Comparison of ENCODE assay signal across 24 mouse cellular contexts in genomic region chr11:55062856-55063255, GRCm38 (mm10). TPM values are rescaled to one million over a fixed set of nuclear protein-coding genes. Genes with fewer than 3 reads are reported as not detected.
A peak's percentile ranks its signal among the peaks of the same experiment; 100 is the strongest.
DNase-seq lines count a peak whose midpoint lies in the region; ATAC-seq and TF ChIP-seq lines count a peak whose summit lies in the region.
"Had no signal": no experiment of that assay in that cellular context is flagged by ENCODE, and none has a peak within 500 bp of the region (broad histone marks: within the 10 kb centered on the region; RNA-seq: fewer than 3 reads in every experiment).

No protein-coding gene starts in this region.

- H3K9ac ChIP-seq in heart, embryonic 15.5 days: no peak overlapping the region
- no peak overlapping the region for H3K9ac ChIP-seq in heart, adult 2 months (ENCODE audit: low read depth, low read length)
- H3K9ac ChIP-seq: forebrain, embryonic 13.5 days; limb, embryonic 12.5 days; liver, embryonic 12.5 days; midbrain, embryonic 12.5 days; neural tube, embryonic 15.5 days had no signal

- peaks cover 4% of the 10 kb centered on the region; the same call in 1 of the 2 replicates for H3K36me3 ChIP-seq in heart, embryonic 15.5 days
- H3K36me3 ChIP-seq in heart, adult 2 months (ENCODE audit: control insufficient read depth, insufficient read depth, low read length): peaks cover 4% of the 10 kb centered on the region
- H3K36me3 ChIP-seq: limb, embryonic 12.5 days; liver, embryonic 12.5 days; midbrain, embryonic 12.5 days; neural tube, embryonic 15.5 days had no signal

- H3K9me3 ChIP-seq in heart, embryonic 15.5 days (replicated peaks): no peaks in the 10 kb centered on the region
- H3K9me3 ChIP-seq: forebrain, embryonic 13.5 days; limb, embryonic 12.5 days; liver, embryonic 12.5 days; midbrain, embryonic 12.5 days; neural tube, embryonic 15.5 days had no signal

- TF ChIP-seq POLR2A in heart, adult 2 months (IDR thresholded peaks at IDR 0.05; ENCODE audit: insufficient read depth, low read depth, low read length): no peak

- WGBS in heart, embryonic 15.5 days: 12% methylated on average over 5 of the region's 5 CpGs
- WGBS in heart, adult 2 months: 22% methylated on average over 5 of the region's 5 CpGs

- H3K27me3 ChIP-seq in heart, embryonic 15.5 days: no peaks in the 10 kb centered on the region
- no peaks in the 10 kb centered on the region for H3K27me3 ChIP-seq in heart, adult 2 months (ENCODE audit: control insufficient read depth, insufficient read depth, low read length)
- H3K27me3 ChIP-seq: forebrain, embryonic 13.5 days; limb, embryonic 12.5 days; liver, embryonic 12.5 days; midbrain, embryonic 12.5 days; neural tube, embryonic 15.5 days had no signal

- H3K4me1 ChIP-seq in heart, embryonic 15.5 days (replicated peaks): peaks cover 21% of the 10 kb centered on the region
- peaks cover 13% of the 10 kb centered on the region for H3K4me1 ChIP-seq in heart, adult 2 months (ENCODE audit: control insufficient read depth, insufficient read depth, low read length)
- peaks cover 29% of the 10 kb centered on the region for H3K4me1 ChIP-seq in brown adipose tissue, adult 24 weeks (ENCODE audit: control insufficient read depth, insufficient read depth, insufficient read length, low read length)
- H3K4me1 ChIP-seq: forebrain, embryonic 13.5 days; limb, embryonic 12.5 days; midbrain, embryonic 12.5 days; neural tube, embryonic 15.5 days had no signal

- no peak for TF ChIP-seq CTCF in gastrocnemius, adult 2 months (IDR thresholded peaks at IDR 0.05)
- no peak for TF ChIP-seq CTCF in heart, adult 2 months (IDR thresholded peaks at IDR 0.05)

- 0 out of 2 replicates have a peak overlapping the region, but pooled peaks have one; percentile 12 for H3K4me2 ChIP-seq in heart, embryonic 15.5 days
- H3K4me2 ChIP-seq: forebrain, embryonic 13.5 days; limb, embryonic 12.5 days; liver, embryonic 12.5 days; midbrain, embryonic 12.5 days; neural tube, embryonic 15.5 days had no signal

- DNase-seq in gastrocnemius, adult 2 months: no peak
- no peak for DNase-seq in gastrocnemius, adult 8-10 months (ENCODE audit: low spot score in 2 of 2)
- no peak for DNase-seq in heart, adult 2 months
- peak; percentile 33 for DNase-seq in Muller cell, postnatal 12 days (ENCODE audit: inconsistent ontology term)
- DNase-seq in layer of hippocampus, adult 8-10 months (ENCODE audit: low spot score in 2 of 2): no peak
- DNase-seq: cerebellum, adult 18-20 months; cerebellum, postnatal 25 days; embryo, embryonic 11 days; kidney, postnatal 25 days; layer of hippocampus, postnatal 36 days; lung, adult 2 months; lung, postnatal 14 days; right cerebral cortex, adult 18-20 months; right cerebral cortex, postnatal 4 days; thymus, postnatal 14 days had no signal

- no peak for TF ChIP-seq EP300 in heart, adult 2 months (IDR thresholded peaks at IDR 0.05; ENCODE audit: insufficient read depth, low read depth, low read length)

- H3K27ac ChIP-seq in gastrocnemius, adult 2 months: peak overlapping the region; percentile 24; the same call in 1 of the 2 replicates
- H3K27ac ChIP-seq in heart, embryonic 15.5 days: peak overlapping the region; percentile 72
- no peak overlapping the region for H3K27ac ChIP-seq in heart, adult 2 months
- peak overlapping the region; percentile 95 for H3K27ac ChIP-seq in brown adipose tissue, adult 24 weeks (replicated peaks; ENCODE audit: low read depth, low read length)
- H3K27ac ChIP-seq: forebrain, embryonic 13.5 days; layer of hippocampus, adult 2 months; limb, embryonic 12.5 days; liver, embryonic 12.5 days; midbrain, embryonic 12.5 days; neural tube, embryonic 15.5 days had no signal

- no peaks in the 10 kb centered on the region for H3K79me2 ChIP-seq in heart, adult 2 months (replicated peaks; ENCODE audit: control insufficient read depth, insufficient read depth, low read length)

- intact Hi-C loops in gastrocnemius, adult 2 months (cut with DNase I): no loop called here
- intact Hi-C loops in heart, adult 2 months (cut with DNase I): no loop called here

- no peak overlapping the region for H3K4me3 ChIP-seq in gastrocnemius, adult 2 months
- no peak overlapping the region for H3K4me3 ChIP-seq in heart, embryonic 15.5 days
- H3K4me3 ChIP-seq in heart, adult 2 months: no peak overlapping the region
- no peak overlapping the region for H3K4me3 ChIP-seq in brown adipose tissue, adult 24 weeks (ENCODE audit: insufficient read depth, low read depth, low read length)
- H3K4me3 ChIP-seq: forebrain, embryonic 13.5 days; layer of hippocampus, adult 2 months; limb, embryonic 12.5 days; liver, embryonic 12.5 days; midbrain, embryonic 12.5 days; neural tube, embryonic 15.5 days had no signal

- no peak for ATAC-seq in heart, embryonic 15.5 days (replicated peaks; ENCODE audit: insufficient number of reproducible peaks, insufficient read depth, low FRiP score, low read depth)
- ATAC-seq: forebrain, embryonic 13.5 days; intestine, postnatal 0 days; liver, embryonic 12.5 days had no signal

RNA-seq across cellular contexts. Expression of gene Ccdc69, which starts 15.1 kb away (rescaled TPM):
- total RNA-seq in gastrocnemius, adult 2 months (2021): 1 to 10 TPM; 3.6 to 3.9 TPM
- total RNA-seq in gastrocnemius, adult 8-10 months (2022): 1 to 10 TPM; 1.8 to 4.2 (median 3.3) TPM
- polyA plus RNA-seq in heart, embryonic 15.5 days (2015; fragmentation: Nextera tagmentation; extraction: Ambion mirVana): 17.6 and 21.4 TPM in 2 replicates
- 1 to 10 TPM; 6.5 to 9.7 TPM for total RNA-seq in heart, adult 2 months (2021)
- 9.2 and 24.8 TPM in 2 replicates for polyA plus RNA-seq in heart, adult 2 months (2012; rRNA removed)
- polyA plus RNA-seq in brown adipose tissue, adult 24 weeks (2012; ENCODE audit: insufficient read depth, insufficient read length, missing spikeins): 42.5 and 46.3 TPM in 2 replicates
- total RNA-seq in layer of hippocampus, adult 8-10 months (2022): 1 to 10 TPM in 1 of 4 experiments, under 1 TPM in 3; 0.32 to 1.1 (median 0.75) TPM
- polyA plus RNA-seq: midbrain, embryonic 12.5 days had no signal

RNA-seq across cellular contexts. Expression of gene Anxa6, which starts 29.6 kb away (rescaled TPM):
- total RNA-seq in gastrocnemius, adult 2 months (2021): 100 to 1,000 TPM; 166 to 187 TPM
- 100 to 1,000 TPM; 160 to 179 (median 170) TPM for total RNA-seq in gastrocnemius, adult 8-10 months (2022)
- polyA plus RNA-seq in heart, embryonic 15.5 days (2015; fragmentation: Nextera tagmentation; extraction: Ambion mirVana): 315 and 367 TPM in 2 replicates
- 100 to 1,000 TPM; 205 to 213 TPM for total RNA-seq in heart, adult 2 months (2021)
- polyA plus RNA-seq in heart, adult 2 months (2012; rRNA removed): 136 and 193 TPM in 2 replicates
- 212 and 213 TPM in 2 replicates for polyA plus RNA-seq in brown adipose tissue, adult 24 weeks (2012; ENCODE audit: insufficient read depth, insufficient read length, missing spikeins)
- 10 to 100 TPM; 85.6 to 95.3 (median 89.4) TPM for total RNA-seq in layer of hippocampus, adult 8-10 months (2022)

RNA-seq across cellular contexts. Expression of gene Gm2a, which starts 35.1 kb away (rescaled TPM):
- total RNA-seq in gastrocnemius, adult 2 months (2021): 1 to 10 TPM; 6.5 to 6.7 TPM
- total RNA-seq in gastrocnemius, adult 8-10 months (2022): 1 to 10 TPM; 6.2 to 9.2 (median 7.5) TPM
- 33.6 and 40.7 TPM in 2 replicates for polyA plus RNA-seq in heart, embryonic 15.5 days (2015; fragmentation: Nextera tagmentation; extraction: Ambion mirVana)
- total RNA-seq in heart, adult 2 months (2021): 10 to 100 TPM; 10.3 to 10.8 TPM
- 18.6 and 19.8 TPM in 2 replicates for polyA plus RNA-seq in heart, adult 2 months (2012; rRNA removed)
- polyA plus RNA-seq in brown adipose tissue, adult 24 weeks (2012; ENCODE audit: insufficient read depth, insufficient read length, missing spikeins): 57.5 and 65.4 TPM in 2 replicates
- total RNA-seq in layer of hippocampus, adult 8-10 months (2022): 10 to 100 TPM; 28.3 to 45.4 (median 36.9) TPM
